Mouse (Mus musculus) erythroblast, embryonic 14.5 days (primary cell): ENCODE measurements around the gene Sar1b. TPM values are rescaled to one million over a fixed set of nuclear protein-coding genes. Genes with fewer than 3 reads are reported as not detected.

ENCODE experiments used
- H3K27me3 ChIP-seq: 2 replicates; pipeline ENCODE4 v1.6.1; 2012; ENCODE audit warnings: inconsistent platforms; ENCODE audit not compliant: control insufficient read depth
- H3K36me3 ChIP-seq: 2 replicates; pipeline ENCODE4 v1.6.1; 2012; ENCODE audit warnings: mild to moderate bottlenecking, inconsistent platforms; ENCODE audit not compliant: control insufficient read depth
- H3K4me1 ChIP-seq: 2 replicates; pipeline ENCODE4 v1.6.1; 2012; ENCODE audit warnings: inconsistent platforms; ENCODE audit not compliant: control insufficient read depth
- H3K4me3 ChIP-seq: replicated peaks from 2 replicates; pipeline ENCODE3; 2012; ENCODE audit warnings: moderate library complexity, mild to moderate bottlenecking, inconsistent platforms
- H3K9me3 ChIP-seq: 2 replicates; pipeline ENCODE4 v1.6.1; 2012; ENCODE audit warnings: low read length, inconsistent platforms, mixed read lengths; ENCODE audit not compliant: control insufficient read depth
- GATA1 ChIP-seq: IDR thresholded peaks from 2 replicates; pipeline ENCODE4 v1.6.1; 2012; ENCODE audit warnings: low read length, inconsistent platforms, mixed read lengths
- TAL1 ChIP-seq: IDR thresholded peaks from 3 replicates; pipeline ENCODE4 v1.6.1; 2012; ENCODE audit warnings: low read length, inconsistent platforms, mixed read lengths
- polyA plus RNA-seq: library from polyadenylated mRNA; stranded (reverse); fragments of >175 nt; gene quantifications from 2 replicates; pipeline ENCODE4 v1.2.3, GENCODE M21; 2012

Gene Sar1b
- polyA plus RNA-seq, 1 experiment: 0.27 TPM

DNA sequence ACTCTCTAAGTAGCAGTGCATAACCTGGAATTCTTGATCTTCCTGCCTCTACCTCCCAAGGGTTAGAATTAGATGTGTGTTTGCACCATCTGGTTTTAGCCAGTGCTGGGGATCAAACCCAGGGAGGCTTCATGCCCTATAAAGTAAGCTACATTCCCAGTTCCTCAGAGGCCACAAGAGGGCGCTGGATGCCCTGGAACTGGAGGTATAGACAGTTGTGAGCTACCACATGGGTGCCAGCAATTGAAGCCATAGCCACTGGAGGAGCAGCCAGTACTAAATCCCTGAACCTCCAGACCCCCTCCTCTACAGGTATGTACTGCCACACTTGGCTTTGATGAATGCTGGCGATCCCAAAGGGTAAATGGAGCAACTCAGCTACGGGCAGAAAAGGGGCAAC, 56.5 kb downstream of the Sar1b start:
- H3K4me3 ChIP-seq: no peak overlapping the region
- H3K36me3 ChIP-seq: peaks cover 52% of the 10 kb centered on the region
- no peaks in the 10 kb centered on the region for H3K9me3 ChIP-seq
- TF ChIP-seq GATA1 (no peak), TAL1 (no peak)
- H3K27me3 ChIP-seq: no peaks in the 10 kb centered on the region
- H3K4me1 ChIP-seq: peaks cover 45% of the 10 kb centered on the region

DNA sequence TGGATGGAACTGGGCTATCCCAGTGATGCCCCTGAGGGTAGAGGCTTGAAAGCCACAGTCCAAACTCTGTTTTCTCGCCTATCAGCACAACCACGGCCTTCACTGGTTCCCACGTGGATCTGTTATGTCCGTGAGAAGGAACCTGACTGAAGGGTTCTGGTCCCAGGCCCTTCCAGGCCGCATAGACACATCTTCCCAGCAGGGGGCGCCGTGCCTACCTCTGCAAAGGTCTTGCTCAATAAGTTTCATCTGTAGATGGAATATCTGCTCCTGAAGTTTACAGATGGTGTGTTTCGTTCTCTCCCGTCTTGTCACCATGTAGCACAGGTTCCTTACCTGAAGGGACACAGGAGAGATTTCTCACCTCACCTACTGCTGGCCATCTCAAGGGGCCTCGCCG, 57.4 kb downstream of the Sar1b start:
- Histone ChIP-seq H3K4me3 (no peak overlapping the region), H3K36me3 (peaks cover 61% of the 10 kb centered on the region), H3K4me1 (peaks cover 45% of the 10 kb centered on the region)

DNA sequence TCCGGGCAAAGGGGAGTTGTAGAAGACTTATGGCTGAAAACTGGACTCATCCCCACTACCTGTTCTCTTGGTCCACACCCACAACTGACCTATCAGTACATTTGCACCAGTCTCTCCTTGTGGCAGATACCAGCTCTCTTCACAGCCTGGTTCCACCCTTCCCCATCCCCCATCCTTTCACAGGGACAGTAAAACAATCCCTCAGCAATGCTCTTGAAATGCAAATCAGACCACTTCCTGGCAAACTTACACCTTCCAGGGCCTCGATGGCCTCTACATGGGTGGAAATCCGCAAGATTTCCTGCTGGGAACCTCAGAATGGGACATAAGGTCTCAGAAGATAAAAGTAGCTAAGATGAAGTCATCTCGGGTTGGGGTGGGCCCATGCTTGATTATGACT, 59.2 kb downstream of the Sar1b start:
- Histone ChIP-seq H3K4me1 (peaks cover 48% of the 10 kb centered on the region), H3K4me3 (peak overlapping the region; percentile 8), H3K9me3 (no peaks in the 10 kb centered on the region), H3K36me3 (peaks cover 69% of the 10 kb centered on the region), H3K27me3 (no peaks in the 10 kb centered on the region)
- TF ChIP-seq GATA1 (no peak), TAL1 (no peak)

More for the DNA sequence above, 57.4 kb downstream of the Sar1b start:
- TF ChIP-seq GATA1 (no peak), TAL1 (no peak)
- Histone ChIP-seq H3K9me3 (no peaks in the 10 kb centered on the region), H3K27me3 (no peaks in the 10 kb centered on the region)

DNA sequence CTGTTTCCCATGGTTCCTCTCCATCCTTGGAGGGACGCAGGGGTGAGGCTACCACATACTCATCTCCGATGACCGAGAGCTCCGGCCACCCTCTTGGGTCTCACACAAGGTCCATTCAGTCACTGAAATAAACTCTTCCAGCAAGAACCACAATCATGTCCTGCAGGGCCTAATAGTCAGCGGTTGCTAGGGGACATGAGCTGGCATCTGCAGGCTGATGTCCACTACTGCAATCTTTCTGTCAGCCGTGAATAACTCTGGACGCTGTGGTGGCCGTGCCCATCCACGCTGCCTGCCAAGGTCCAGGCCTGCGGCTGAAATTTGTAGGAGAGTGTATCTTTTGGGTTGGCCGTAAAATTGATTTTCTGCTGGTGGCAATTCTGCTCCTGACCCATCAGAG, 59.8 kb downstream of the Sar1b start:
- no peak for TF ChIP-seq GATA1
- TF ChIP-seq TAL1: no peak
- peaks cover 74% of the 10 kb centered on the region for H3K36me3 ChIP-seq
- H3K4me1 ChIP-seq: peaks cover 51% of the 10 kb centered on the region

DNA sequence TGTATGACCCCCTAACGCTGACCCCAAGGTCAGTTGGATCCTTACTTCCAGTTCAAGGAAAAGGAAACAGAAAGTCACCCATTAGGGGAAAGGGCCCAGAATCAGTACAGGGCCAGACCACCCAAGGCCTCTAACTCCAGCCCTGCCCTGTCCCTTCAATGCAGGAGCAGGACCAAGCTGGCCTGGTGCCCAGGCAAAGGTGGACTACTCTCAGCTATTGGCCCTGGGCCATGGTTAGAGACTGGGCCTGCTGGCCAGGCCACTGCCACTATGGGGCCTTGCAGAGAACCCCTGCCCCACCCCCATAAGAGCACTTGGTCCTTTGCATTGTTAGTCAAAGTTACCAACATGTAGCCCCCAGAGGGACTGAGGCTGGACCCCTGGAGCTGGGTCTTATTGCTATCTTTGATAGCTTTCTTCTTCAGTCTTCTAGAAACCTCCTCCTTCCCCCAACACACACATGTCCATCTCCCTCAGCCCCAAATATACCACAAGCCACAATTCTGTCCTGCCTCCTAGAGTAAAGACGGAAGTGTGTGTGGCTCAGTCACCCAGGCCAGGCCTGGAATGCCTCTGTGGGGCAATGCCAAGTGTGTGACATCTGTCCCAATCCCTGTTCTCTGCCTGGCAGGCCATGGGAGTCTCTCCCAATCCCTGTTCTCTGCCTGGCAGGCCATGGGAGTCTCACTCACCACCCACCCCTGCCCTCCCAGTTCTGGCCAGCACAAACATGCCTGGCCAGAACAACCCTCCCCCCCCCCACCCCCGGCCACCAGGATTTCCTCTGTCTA, 60.7 kb downstream of the Sar1b start:
- H3K4me1 ChIP-seq: peaks cover 51% of the 10 kb centered on the region
- TF ChIP-seq TAL1 (no peak), GATA1 (no peak)
- peaks cover 77% of the 10 kb centered on the region for H3K36me3 ChIP-seq
- H3K27me3 ChIP-seq: no peaks in the 10 kb centered on the region
- H3K4me3 ChIP-seq: no peak overlapping the region
- no peaks in the 10 kb centered on the region for H3K9me3 ChIP-seq

More for the DNA sequence above, 59.8 kb downstream of the Sar1b start:
- Histone ChIP-seq H3K27me3 (no peaks in the 10 kb centered on the region), H3K4me3 (no peak overlapping the region), H3K9me3 (no peaks in the 10 kb centered on the region)

DNA sequence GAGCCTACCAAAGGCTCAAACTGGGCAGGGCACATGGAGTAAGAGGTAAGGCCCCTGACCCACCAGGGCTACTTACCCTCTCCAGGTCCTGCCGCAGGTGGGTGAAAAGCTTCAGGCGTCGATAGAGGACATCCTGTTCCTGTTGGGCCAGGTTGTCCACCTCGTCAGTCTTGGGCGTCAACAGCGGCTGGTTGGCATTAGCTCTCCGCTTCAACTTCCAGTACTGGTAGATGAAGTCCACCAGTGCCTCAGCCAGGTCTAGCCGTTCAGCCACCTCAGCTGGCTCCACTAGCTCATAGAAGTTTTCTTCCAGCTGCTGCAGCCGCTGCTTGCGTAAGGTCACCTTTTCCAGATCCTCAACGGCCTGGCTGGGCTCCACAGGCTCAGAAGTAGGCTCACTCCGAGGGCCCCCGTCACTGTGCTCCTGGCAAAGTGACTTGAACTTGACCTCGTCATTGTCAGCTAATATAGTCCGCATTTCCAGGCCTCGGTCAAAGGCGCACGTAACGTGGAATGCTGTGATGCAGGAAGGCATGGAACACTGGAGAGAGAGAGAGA, 61.5 kb downstream of the Sar1b start:
- Histone ChIP-seq H3K27me3 (no peaks in the 10 kb centered on the region), H3K4me3 (no peak overlapping the region), H3K4me1 (peaks cover 51% of the 10 kb centered on the region), H3K36me3 (peaks cover 69% of the 10 kb centered on the region), H3K9me3 (no peaks in the 10 kb centered on the region)
- TF ChIP-seq GATA1 (no peak), TAL1 (no peak)

DNA sequence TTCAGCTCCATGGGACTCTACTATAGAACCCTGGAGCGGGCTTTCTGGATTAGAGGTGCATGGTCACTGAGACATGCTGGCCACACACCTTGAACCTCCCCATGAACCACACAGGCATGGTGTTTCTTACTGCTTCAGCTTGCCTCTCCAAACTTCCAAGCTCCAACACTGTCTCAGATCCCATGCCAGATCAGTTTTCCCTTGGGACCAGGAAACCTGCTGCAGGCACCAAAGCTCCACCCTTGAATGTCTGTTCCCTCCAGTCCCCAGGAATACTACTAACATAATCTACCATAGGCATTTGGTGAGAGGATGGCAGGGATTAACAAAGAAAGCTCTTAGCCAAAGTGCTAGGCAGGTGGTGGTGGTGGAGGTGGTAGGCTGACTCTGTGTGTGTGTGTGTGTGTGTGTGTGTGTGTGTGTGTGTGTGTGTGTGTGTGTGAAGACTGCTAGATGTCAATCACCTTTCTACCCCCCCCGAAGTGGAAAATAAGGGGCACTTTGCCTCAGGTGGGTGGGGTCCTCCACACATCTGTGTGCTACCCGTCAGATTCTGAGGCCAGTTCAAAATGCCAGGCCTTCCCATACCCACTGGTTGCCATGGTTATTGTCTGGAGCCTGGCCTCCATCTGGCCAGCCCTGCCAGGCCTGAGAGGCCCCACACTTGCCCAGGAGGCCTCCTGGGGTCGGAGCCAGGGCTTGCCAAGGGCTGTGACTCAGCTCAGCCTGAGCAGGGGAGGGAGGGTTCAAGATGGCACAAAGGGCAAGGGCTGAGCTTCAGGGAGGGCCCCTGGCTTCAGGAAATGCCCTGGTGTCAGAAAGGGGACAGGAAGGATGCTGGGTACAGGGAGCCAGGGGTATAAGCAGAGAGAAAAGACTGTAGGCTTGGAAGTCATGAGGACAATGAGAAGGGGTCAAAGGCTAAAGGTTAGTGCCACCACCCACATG, 68.7 kb downstream of the Sar1b start:
- no peaks in the 10 kb centered on the region for H3K27me3 ChIP-seq
- no peak overlapping the region for H3K4me3 ChIP-seq
- TF ChIP-seq GATA1 (no peak), TAL1 (no peak)
- peaks cover 58% of the 10 kb centered on the region for H3K36me3 ChIP-seq
- peaks cover 77% of the 10 kb centered on the region for H3K4me1 ChIP-seq
- H3K9me3 ChIP-seq: no peaks in the 10 kb centered on the region

DNA sequence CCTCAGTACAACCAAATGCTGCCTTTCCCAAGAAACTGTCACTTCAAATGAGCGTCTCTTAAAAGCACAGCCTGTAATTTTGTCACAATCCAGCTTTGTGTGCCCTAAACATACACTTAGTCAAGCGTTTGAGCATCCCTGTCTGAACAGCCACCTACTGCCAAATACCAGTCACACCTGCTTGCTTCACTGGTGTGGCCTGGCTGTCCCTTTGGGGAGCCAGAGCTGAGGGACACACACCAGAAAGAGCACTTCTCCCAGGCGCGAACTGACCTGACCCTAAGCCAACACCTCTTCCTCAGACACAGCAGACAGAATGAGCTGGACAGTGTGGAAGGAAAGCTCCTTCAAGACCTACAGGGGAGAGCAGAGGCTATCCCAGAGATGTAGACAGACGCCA, 69.5 kb downstream of the Sar1b start:
- H3K4me3 ChIP-seq: no peak overlapping the region

More for the DNA sequence above, 69.5 kb downstream of the Sar1b start:
- peaks cover 79% of the 10 kb centered on the region for H3K4me1 ChIP-seq
- no peak for TF ChIP-seq TAL1
- TF ChIP-seq GATA1: no peak
- no peaks in the 10 kb centered on the region for H3K9me3 ChIP-seq
- no peaks in the 10 kb centered on the region for H3K27me3 ChIP-seq
- peaks cover 52% of the 10 kb centered on the region for H3K36me3 ChIP-seq
